Mouse (Mus musculus) megakaryocyte, adult 5-6 weeks (primary cell): ENCODE results near the gene Tk2. TPM values are rescaled to one million over a fixed set of nuclear protein-coding genes. Genes with fewer than 3 reads are reported as not detected.
"Not testable (repeated sequence)": the region's sequence is repeated elsewhere in the genome, so short reads cannot be mapped to it uniquely, and the experiment has no call there.

Experiments
- ATAC-seq: 2 replicates; pipeline ENCODE4 v1.8.0; 2016; ENCODE audit warnings: mild to moderate bottlenecking, inconsistent platforms; ENCODE audit not compliant: poor library complexity, severe bottlenecking
- total RNA-seq, 2 experiments: library from RNA; stranded (forward) in 1 of 2; stranded (reverse) in 1 of 2; fragments of 153-499, 151-499 nt in 1 of 2; fragments of 221-1000, 200-1000 nt in 1 of 2; gene quantifications; 2 replicates each; pipeline versions ENCODE4 v1.2.3 to v1.2.4; 2015 to 2017

Gene Tk2
- 27.6 and 30.0 TPM in 2 replicates for total RNA-seq (2015)
- 17.4 and 28.5 TPM in 2 replicates for total RNA-seq (2017)

GRCm38 (mm10) chr8:104248276-104248675 lies at the start of gene Tk2:
Gene Tk2, minus strand, starts transcription at chr8:104248558.
- peak; percentile 60 for ATAC-seq

GRCm38 (mm10) chr8:104294396-104294795 lies 46.0 kb upstream of the Tk2 start:
- ATAC-seq = no peak

- not testable (repeated sequence) for ATAC-seq
Measured at GRCm38 (mm10) chr8:104293081-104293480, 44.7 kb upstream of the Tk2 start, which contains the start of gene Cmtm2a. Gene Cmtm2a, minus strand, starts transcription at chr8:104293181.

- ATAC-seq = no peak
Measured at GRCm38 (mm10) chr8:104268937-104269440, 20.6 kb upstream of the Tk2 start.

GRCm38 (mm10) chr8:104268368-104268767 lies 20.0 kb upstream of the Tk2 start:
- ATAC-seq = no peak

- not testable (repeated sequence) for ATAC-seq
Measured at GRCm38 (mm10) chr8:104264271-104264935, 16.0 kb upstream of the Tk2 start.

GRCm38 (mm10) chr8:104261802-104262201 lies 13.4 kb upstream of the Tk2 start:
- not testable (repeated sequence) for ATAC-seq

GRCm38 (mm10) chr8:104253016-104253415 lies 4.7 kb upstream of the Tk2 start:
- ATAC-seq = peak; percentile 40

- peak; percentile 3; the same call in 1 of the 2 replicates for ATAC-seq
Measured at GRCm38 (mm10) chr8:104251461-104251860, 3.1 kb upstream of the Tk2 start.

GRCm38 (mm10) chr8:104250439-104251367 lies 2.3 kb upstream of the Tk2 start, which contains the start of gene Cklf:
Gene Cklf, plus strand, starts transcription at chr8:104250861.
- peak; percentile 44 for ATAC-seq

GRCm38 (mm10) chr8:104249442-104249996 lies 1.2 kb upstream of the Tk2 start:
- no peak for ATAC-seq

- no peak for ATAC-seq
Measured at GRCm38 (mm10) chr8:104247908-104248275, 466 bp downstream of the Tk2 start.

GRCm38 (mm10) chr8:104247054-104247907 lies 1.1 kb downstream of the Tk2 start:
- peak; percentile 61 for ATAC-seq

- peak; percentile 17 for ATAC-seq
Measured at GRCm38 (mm10) chr8:104246621-104247020, 1.7 kb downstream of the Tk2 start.

GRCm38 (mm10) chr8:104242038-104242644 lies 6.2 kb downstream of the Tk2 start:
- ATAC-seq = no peak

- ATAC-seq = peak; percentile 86
Measured at GRCm38 (mm10) chr8:104239418-104239861, 8.9 kb downstream of the Tk2 start.

GRCm38 (mm10) chr8:104234573-104234972 lies 13.8 kb downstream of the Tk2 start:
- no peak for ATAC-seq

GRCm38 (mm10) chr8:104232919-104233318 lies 15.4 kb downstream of the Tk2 start:
- peak; percentile 93 for ATAC-seq

- ATAC-seq = no peak
Measured at GRCm38 (mm10) chr8:104232039-104232438, 16.3 kb downstream of the Tk2 start.

- no peak for ATAC-seq
Measured at GRCm38 (mm10) chr8:104230377-104230776, 18.0 kb downstream of the Tk2 start.
